Mouse (Mus musculus) T-helper 2 cell (primary cell): ENCODE measurements around the gene AC134908.4.
"Not testable (repeated sequence)": the region's sequence is repeated elsewhere in the genome, so short reads cannot be mapped to it uniquely, and the experiment has no call there.

Experiments
- in situ Hi-C: fragments of 300-600 bp; cut with MboI, MseI; formaldehyde crosslinking; loops from one replicate; pipeline ENCODE4 v1.15.1; 2025; ENCODE audit warnings: high pct_unique_total_duplicates

AC134908.4 gene

DNA sequence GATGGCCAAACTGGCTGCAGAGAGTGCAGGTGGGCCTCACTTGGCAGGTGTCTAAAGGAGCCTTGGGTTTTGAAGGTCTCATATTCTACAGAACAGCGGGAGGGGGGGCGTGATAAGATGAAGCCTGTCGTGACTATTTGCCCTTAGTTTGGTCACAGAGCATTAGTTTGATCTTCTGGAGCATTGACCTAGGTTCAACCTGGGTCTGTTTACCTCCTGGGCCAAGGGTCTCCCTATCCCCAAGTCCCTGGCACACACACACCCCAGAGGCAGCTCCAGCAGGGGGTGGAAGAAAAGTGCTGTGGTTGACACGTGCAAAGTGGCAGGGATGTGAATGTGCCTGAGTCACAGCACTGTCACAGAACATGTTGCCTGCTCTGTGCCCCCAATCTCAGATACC is 15.4 kb upstream of the AC134908.4 start:
- in situ Hi-C loops: no loop called here

DNA sequence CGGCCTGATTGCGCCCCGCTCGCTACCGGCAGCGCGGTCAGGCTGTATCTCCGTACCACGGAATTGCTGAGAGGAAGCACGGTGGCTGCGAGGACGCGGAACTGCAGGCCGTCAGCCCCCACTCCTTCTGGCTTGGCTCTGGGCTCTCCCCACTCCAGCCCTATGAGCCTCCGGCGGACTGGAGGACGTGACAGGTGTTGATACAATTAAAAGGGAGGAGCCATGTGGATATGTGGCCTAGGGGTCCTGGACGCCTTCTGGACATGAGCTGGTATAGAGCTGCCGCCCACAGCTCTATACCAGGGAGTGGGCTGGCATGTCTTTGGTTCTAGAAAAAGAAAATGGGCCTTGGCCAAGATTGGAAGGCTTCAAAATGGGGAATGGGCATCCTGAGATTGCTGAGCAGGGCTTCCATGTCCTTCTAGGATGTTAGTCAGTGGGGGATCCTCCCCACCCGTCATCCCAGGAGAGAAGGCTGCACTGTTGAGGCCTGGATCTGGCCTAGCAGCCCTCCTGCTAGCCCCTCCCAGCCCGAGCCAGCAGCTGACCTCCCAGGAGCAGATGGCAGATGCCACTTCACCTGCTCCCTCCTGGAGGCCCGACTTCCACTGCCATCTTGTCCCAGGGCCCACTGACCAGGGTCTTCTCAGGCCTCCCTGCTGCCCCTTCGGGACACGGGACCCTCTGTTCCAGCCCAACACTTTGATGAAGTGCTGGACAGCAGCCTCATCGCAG is 14.3 kb upstream of the AC134908.4 start:
- in situ Hi-C loops: no loop called here

DNA sequence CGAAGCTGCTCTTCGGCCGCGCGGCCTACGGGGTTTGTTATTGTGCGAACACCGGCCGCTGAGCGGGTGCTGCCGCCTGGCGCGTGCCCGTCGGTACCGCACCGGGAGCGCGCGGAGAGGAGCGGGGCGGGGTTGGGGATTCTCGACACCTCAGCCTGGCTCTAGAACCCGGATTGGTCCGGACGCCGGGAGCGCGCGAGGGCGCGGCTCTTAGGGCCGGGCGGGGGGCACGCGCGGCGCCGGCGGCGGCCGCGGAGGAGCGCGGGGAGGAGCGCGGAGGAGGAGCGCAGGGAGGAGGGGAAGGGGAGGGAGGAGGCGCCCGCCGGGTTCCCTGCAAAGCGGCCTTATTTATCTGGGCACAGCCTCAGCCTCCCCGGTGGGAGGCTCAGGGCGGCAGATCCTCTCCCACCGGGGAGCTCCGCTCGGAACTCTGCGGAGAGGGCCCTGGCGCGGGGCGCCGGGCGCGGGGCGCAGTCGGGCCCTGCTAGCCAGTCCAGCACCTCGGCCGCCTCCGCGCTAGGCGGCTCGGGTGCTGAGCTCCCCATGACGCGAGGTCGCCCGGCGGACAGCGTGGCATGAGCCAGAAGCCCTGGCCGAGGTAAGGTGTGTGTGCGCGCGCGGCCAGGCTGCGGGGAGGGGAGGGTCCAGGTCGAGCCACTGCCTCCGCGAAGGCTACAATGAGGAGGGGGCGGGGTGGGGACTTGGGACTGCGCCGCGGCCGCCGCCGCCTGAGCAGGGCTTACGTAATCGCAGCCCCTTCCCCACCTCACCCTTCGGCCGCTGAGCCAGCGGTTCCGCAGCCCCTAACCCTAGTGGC is 13.5 kb upstream of the AC134908.4 start, which contains the start of gene Fbxl16:
Gene Fbxl16, plus strand, starts transcription at position 297 of the 817 bp plus-strand sequence.
- in situ Hi-C loops: no loop called here

DNA sequence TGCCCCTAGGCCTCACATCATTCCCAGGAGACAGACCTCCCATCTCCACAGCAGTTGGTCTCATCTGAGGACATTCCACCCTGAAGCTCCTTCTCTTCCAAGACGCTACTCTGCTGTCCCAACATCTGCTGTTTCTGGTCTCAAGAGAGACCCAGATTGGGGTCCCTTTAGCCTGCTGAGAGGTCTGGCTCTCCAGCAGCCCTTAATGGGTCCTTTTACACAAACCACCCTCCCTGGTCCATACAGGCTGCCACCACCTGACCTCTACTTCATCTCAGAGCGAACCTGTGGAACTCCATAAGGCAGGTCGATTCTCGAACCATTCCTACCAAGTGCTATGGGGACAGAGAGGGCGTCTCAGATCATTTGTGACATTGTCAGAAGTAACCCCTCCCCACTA is 12.6 kb upstream of the AC134908.4 start:
- in situ Hi-C loops: no loop called here

DNA sequence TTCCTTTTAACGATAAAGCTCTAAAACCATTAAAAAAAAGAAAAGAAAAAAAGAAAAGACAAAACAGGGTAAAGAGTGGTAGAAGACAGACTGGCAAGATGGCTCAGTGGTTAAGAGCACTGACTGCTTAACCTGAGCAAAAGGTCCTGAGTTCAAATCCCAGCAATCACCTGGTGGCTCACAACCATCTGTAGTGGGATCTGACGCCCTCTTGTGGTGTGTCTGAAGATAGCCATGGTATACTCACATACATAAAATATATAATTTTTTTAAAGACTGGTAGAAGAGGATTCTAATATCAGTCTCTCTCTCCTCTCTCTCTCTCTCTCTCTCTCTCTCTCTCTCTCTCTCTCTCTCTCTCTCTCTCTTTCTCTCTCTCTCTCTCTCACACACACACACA is 12.0 kb upstream of the AC134908.4 start:
- in situ Hi-C loops: not testable (repeated sequence)

DNA sequence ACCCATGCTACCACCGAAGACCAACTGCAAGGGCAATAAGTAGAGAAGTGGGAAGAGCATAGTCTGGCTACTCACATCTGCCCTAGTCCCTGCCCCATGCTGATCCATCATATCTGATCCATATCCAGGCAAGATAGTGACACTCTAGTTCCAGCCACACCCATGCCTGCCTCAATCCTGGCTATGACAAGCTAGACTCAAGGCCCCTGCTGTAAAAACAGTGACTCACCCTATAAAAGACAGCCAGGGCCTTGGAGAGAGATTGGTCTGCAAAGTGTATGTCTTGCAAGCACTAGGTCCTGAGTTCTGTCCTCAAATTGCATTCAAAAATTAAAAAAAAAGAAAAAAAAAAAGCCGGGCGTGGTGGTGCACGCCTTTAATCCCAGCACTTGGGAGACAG is 11.0 kb upstream of the AC134908.4 start:
- in situ Hi-C loops: no loop called here

DNA sequence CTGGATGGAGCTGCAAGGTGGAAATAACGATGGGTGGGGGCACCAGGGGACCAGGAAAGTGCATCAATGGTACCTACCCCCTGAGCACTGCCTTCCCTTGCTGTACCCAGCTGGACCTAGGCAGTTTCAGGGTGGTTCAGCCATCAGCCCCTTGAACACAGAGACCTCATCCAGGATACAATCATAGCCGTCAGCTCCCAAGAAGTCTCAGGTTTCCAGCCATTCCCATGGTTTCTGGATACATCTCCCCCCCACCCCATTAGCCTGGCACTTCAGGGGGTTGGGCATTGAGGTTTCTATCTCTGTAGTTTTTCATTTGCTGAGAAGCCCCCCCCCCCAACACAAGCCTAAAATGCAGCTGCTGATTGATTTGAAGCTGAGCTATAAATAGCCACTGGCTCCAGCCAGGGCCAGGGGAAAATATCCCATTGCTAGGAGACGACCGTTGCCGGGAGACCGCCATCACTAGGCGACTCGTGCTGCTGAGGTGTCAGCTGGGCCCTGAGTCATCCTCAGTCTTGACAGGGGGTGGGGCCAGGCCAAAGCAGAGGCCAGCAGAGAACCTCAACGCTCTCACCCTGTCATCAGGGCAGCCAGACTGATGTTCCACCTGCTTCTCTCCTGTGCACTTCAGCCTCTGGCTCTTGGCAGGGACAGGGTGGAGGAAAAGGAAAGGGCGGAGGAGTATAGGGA is 7.5 kb upstream of the AC134908.4 start:
- in situ Hi-C loops: no loop called here

DNA sequence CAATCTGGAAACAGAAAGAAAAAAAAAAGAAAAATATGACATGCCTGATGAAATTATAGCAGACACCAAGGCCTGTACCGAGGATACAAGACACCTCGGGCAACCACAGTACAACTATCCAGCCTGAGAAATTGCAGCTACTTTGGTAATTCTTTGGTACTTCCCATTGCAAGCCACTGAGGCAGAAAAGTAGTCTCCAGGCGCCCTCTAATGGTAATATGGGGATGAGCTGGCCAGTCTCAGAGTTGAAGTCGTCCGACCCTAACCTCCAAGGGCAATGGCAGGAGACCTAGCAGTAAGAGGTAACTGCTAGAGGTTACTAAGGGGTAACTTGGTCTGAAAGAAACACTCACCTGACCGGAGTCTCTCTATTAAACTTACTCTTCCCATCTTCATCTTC is 5.6 kb upstream of the AC134908.4 start:
- in situ Hi-C loops: no loop called here

DNA sequence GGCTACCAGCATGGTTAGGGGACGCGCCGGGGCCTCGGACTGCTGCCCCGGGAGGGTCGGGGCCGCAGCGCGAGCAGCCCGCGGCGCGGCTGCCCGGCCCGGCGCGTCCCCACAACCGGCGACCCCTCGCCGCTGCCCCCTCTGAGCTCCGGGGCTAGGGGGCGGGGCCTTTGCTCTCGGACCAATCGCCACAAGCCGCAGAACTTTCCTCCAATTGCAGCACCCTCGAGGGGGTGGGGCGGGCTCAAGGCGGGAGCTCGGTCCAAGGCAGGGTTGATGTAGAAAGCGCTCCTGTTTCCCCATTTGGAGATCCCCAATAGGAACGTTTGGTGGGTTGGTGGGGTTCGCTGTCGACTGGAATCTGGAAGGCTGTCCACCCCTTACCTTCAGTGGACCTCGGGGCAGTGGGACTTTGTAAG is 1.5 kb upstream of the AC134908.4 start, which contains the start of gene Metrn:
Gene Metrn, minus strand, starts transcription at position 186 of the 419 bp plus-strand sequence.
- in situ Hi-C loops: no loop called here

DNA sequence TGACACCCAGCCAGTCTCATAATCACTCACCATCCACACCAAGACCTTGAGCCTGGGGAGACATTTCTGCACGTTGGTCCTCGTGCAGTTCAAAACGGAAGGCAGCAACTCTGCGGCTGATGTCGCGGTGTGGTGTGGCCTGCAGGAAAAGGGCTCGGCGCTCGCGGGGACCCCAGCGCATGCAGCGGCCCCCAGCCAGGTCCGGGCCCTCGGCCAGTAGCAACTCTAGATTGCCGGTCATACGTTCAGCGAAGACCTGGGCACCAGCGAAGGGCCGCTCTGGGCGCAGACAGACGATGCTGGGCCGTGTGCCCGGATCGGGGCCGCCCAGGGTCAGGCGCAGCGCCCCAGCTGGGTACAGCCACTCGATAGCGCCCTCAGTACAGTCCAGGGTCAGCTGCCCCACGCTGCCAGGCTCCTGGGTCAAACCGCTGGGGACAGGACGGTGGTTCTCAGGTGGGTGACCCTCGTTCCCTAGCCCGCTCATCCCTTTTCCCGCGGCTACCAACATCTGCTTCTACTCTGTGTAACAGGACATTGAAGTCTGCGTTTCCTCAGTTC is 832 bp upstream of the AC134908.4 start:
- in situ Hi-C loops: no loop called here

DNA sequence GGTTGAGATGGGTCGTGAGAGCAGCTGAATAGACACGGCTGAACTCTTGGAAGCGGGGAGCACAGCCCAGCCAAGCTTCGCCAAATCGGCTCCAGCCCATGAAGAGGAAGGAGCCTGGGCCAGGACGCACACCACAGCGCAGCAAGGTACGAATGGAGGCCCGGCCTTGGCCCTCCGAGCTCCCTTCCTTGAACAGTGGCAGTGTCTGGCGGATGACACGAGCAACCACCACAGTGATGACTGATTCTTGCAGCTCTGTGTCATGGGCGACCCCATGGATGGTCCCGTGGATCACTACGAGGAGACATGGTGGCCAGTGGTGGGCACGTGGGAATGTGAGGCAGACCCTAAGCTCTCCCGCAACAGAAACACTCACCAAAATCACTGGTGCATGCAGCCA is 461 bp downstream of the AC134908.4 start:
- in situ Hi-C loops: no loop called here

DNA sequence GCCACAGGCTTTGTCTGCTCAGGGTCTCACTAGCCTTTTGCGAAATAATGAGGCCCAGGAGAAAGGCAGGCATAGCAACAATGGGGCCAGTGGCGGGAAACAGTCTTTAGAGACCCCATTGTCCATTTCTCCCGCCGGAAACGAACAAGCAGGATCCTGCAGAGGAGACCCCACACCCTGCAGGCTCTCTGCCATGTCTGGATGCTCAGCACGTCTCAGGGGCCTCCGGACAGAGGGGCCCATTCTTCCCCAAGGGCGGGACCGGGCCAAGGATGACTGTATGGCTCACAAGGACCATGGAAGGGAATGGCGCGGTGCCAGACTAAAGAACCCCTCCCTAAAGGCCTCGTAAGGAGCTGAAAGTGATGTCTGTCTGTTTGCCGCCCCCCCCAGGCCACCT is 1.3 kb downstream of the AC134908.4 start:
- in situ Hi-C loops: no loop called here

DNA sequence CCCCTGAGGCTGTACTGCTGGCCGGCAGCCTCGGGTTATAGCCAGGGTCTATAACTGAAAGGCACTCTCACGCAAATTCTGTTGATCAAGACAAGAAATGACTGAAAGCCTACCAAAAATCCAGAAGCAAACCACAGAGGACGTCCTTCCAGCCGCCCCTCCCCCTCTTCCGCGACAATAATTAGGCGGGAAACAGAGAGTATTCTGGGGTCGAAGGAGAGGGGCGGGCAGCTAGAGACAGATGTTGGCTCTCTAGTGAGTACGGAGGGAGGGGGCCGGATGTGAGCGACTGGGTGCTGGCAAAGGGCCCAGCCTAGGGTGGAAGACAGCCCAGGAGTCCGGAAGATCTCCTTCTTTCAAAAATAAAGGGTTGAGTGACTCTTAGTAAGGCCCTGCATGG is 2.8 kb downstream of the AC134908.4 start, which contains the start of gene Fam173a:
Gene Fam173a, minus strand, starts transcription at position 287 of the 400 bp plus-strand sequence.
- in situ Hi-C loops: no loop called here

DNA sequence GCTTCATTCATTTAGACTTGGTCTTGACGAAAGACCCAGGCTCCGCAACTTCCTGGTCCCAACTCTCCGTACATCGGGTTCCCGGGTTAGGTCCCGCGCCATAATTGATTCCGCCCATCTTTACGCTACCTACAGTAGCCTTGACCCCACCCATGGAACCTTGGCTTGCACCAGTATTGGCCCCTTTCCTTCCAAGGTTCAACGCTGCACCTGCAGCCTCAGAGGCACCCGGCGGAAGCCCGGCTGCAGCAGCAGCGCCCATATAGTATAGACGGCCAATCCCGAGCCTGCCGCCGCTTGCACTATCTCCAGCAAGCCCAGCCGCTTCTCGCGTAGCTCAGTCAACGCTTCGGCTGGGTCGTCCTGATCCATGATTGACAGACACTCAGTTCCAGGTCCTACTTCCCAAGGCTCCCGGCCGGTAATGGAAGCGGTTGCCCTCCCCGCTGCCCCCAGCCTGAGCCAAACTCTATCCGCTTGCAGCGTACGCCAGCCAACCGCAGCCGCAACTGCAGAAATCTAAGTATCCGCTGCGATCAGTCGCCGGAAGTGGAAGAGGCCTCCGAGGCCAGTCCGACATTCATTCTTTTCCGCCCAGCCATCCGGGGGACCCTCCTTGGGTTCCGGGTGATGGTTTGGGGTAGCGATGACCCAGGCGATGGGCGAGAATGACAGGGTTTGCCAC is 3.5 kb downstream of the AC134908.4 start:
- in situ Hi-C loops: no loop called here

DNA sequence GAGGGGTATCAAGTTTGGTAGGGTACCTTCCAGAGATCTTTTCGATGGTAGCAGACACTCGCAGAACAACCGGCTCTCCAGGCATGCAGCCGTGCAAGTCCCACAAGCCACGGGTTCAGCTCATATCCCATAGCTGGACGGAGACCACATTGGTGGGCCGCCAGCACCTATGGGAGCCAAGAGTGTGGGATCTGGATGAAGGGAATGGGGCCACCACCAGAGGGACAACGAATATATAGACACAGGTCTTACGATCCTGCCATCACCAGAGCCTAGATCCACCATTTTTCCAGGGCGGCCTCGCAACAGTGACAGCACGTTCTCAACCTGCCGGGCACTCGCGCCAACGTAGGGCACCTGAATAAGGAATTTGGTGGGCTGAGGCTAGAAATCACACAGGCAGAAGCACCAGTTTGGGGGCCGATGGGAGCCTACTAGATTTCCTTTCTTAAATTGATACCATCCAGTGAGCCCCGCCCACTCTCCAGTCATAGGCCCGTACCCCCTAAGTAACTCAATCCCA is 4.1 kb downstream of the AC134908.4 start:
- in situ Hi-C loops: no loop called here

DNA sequence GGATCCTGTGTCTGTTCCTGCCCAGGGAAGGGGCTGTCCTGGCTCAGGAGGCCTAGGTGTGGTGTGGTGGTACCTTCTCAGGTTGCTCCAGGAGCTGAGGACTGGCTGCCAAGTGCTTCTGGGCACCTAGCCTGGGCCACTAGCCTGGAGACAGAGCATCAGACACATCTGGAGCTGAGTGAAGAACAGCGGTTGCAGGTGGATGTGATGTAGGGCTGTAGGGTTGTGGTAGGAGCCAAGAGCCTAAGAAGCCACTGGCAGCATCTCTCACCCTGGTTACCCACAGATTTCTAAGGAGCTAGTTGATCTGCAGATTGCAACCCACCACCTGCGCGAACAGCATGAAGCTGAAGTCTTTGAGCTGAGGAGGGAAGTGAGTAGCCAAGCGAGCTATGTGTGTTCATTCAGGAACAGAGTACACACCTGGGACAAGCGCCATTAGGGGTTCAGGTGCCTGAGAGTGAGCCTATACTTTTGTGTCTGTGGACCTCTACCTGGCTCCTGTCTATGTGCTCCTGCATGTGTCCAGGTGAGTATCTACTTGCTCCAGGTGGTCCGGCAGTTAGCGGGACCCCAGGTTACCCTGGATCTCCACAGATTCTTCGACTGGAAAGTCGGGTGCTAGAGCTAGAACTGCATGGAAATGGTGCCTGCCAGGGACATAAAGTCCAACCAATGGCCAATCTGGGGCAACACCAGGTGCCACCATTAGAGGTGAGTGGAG is 8.5 kb downstream of the AC134908.4 start:
- in situ Hi-C loops: no loop called here

DNA sequence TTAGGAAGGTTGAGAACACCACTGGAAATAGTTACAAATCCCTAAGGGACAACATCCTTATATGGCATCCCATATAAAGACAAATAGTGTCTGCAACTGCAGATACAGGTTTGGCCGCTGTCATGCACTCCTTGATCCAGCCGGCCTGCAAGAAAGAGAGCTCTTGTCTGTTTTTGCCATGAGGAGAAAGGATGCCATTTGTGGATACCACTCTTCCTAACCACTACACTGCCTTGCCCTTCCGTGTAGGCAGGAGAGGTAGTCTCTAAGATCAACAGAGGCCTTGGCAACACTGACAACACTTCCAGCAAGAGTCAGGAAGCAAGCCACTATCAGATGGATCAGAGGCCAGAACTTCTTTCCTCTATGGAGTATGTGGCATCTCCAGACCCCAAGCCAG is 9.2 kb downstream of the AC134908.4 start, which contains the start of gene Ccdc78:
Gene Ccdc78, plus strand, starts transcription at position 301 of the 400 bp plus-strand sequence.
- in situ Hi-C loops: no loop called here

DNA sequence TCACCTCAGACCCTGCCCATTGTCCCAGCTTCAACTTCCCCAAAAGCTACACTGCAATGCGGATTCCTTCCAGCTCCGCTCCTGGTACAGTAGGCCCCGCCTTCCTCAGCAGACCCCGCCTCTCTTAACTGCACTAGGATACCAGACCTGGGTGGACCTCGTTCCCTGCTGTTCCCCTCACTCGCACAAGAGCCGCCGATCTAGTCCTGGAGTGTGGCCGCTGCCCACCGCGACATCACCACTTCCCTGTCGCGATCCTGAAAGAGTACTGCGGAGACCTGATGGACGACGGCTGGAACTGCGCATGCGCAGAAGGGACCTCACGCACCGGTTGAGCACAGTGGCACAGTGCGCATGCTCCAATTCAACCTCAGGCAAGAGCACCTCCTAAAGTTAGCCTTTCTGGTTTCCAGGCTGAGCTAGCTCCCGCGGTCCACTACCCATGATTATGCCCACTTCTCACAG is 10.1 kb downstream of the AC134908.4 start, which contains the start of gene Haghl:
Gene Haghl, minus strand, starts transcription at position 393 of the 465 bp plus-strand sequence.
- in situ Hi-C loops: no loop called here

DNA sequence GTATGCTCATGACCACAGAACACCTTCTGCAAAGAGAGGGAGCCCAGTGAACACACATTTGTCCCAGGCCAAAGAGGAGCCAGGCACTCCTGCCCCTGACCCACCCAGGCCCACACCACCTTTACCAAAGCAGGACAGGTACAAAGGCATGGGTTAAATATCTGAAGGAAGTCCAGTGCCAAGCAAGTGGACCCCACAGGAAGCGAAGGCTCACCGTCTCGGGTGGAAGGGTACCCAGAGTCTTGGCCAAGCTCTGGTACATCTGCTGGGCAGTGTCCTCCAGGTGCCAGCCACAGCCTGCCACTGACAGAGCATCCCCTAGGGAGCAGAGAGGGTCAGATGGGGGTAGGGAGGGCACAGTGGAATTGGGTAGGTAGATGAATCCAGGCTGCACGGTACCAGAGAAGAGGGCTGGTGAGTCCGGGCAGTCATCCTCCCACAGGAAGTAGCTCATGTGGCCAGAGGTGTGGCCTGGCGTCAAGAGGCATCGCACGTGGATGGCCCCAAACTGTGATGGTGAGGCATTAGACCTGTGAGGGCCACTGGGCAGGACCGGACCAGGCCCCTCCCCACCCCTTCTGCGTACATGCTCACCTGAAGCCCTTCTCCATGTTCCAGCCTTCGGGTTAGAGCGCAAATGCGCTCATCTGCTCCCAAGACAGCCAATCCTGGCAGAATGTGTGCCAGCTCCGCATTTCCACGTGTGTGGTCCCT is 11.4 kb downstream of the AC134908.4 start:
- in situ Hi-C loops: loop anchor here (5.0 kb wide), 1 partner anchor 47 kb away; the partner anchor contains the start of gene Mslnl
